Mouse (Mus musculus) CH12.LX (cell line): ENCODE results near the gene Gabra2. TPM values are rescaled to one million over a fixed set of nuclear protein-coding genes. Genes with fewer than 3 reads are reported as not detected.

Experiments
- DNase-seq: peaks from one replicate; pipeline ENCODE4 v3.0.0-alpha.2; 2013; ENCODE audit errors: extremely low read depth
- H3K27ac ChIP-seq: 2 replicates; pipeline ENCODE4 v1.5.1; 2012; ENCODE audit warnings: low read depth, mild to moderate bottlenecking, control low read depth, moderate library complexity; ENCODE audit not compliant: insufficient read depth
- H3K27me3 ChIP-seq: replicated peaks from 2 replicates; pipeline ENCODE3; 2012; ENCODE audit warnings: inconsistent platforms
- H3K36me3 ChIP-seq, 2 experiments: replicated peaks in 1 of 2; 2 replicates each; pipeline versions ENCODE3 to v1.6.1; 2012; ENCODE audit warnings: inconsistent platforms in 1 of 2, low read length in 1 of 2, mild to moderate bottlenecking in 1 of 2, mixed read lengths in 1 of 2, moderate library complexity in 1 of 2; ENCODE audit not compliant: control insufficient read depth in 1 of 2, insufficient read depth in 1 of 2
- H3K4me1 ChIP-seq, 2 experiments: 2 replicates each; pipeline ENCODE4 v1.6.1; 2012; ENCODE audit warnings: inconsistent platforms in 1 of 2, moderate library complexity in 1 of 2; ENCODE audit not compliant: insufficient read depth in 2 of 2, control insufficient read depth in 1 of 2
- H3K4me2 ChIP-seq: 2 replicates; pipeline ENCODE4 v1.6.1; 2012; ENCODE audit warnings: low read depth, mild to moderate bottlenecking, control low read depth; ENCODE audit not compliant: poor library complexity, insufficient read depth, severe bottlenecking
- H3K4me3 ChIP-seq, 3 experiments: fragments of 150-350 bp in 1 of 3; sonication (generic) in 1 of 3; replicated peaks in 1 of 3; 2 replicates each; pipeline versions ENCODE3 to v1.5.1; 2011 to 2012; ENCODE audit warnings: low read depth in 2 of 3, low read length in 2 of 3, mild to moderate bottlenecking in 2 of 3, moderate library complexity in 2 of 3, control low read depth in 1 of 3, improper control_type of control experiment in 1 of 3, inconsistent platforms in 1 of 3, mixed read lengths in 1 of 3; ENCODE audit not compliant: poor library complexity in 1 of 3
- H3K79me2 ChIP-seq: replicated peaks from 2 replicates; pipeline ENCODE4 v1.6.1; 2012; ENCODE audit warnings: mild to moderate bottlenecking, moderate library complexity; ENCODE audit not compliant: control insufficient read depth, poor library complexity, insufficient read depth, severe bottlenecking; ENCODE audit errors: extremely low read depth
- H3K9ac ChIP-seq: 2 replicates; pipeline ENCODE4 v1.6.1; 2012; ENCODE audit warnings: low read depth, mild to moderate bottlenecking, control low read depth, moderate library complexity; ENCODE audit not compliant: insufficient read depth
- H3K9me3 ChIP-seq: replicated peaks from 2 replicates; pipeline ENCODE3; 2012; ENCODE audit warnings: low read length, inconsistent platforms, mixed read lengths
- BHLHE40 ChIP-seq: IDR thresholded peaks from 2 replicates; pipeline ENCODE4 v1.6.1; 2011; ENCODE audit warnings: mild to moderate bottlenecking, low read depth, low read length, improper control_type of control experiment
- CHD2 ChIP-seq: IDR thresholded peaks from 2 replicates; pipeline ENCODE4 v1.6.1; 2011; ENCODE audit warnings: low read length, improper control_type of control experiment
- CTCF ChIP-seq, 2 experiments: IDR thresholded peaks in 1 of 2; conservative IDR thresholded peaks in 1 of 2; 2 replicates each; pipeline ENCODE4 v1.5.1; 2011 to 2012; ENCODE audit warnings: low read depth in 2 of 2, low read length in 2 of 2, improper control_type of control experiment in 1 of 2, inconsistent platforms in 1 of 2, mild to moderate bottlenecking in 1 of 2, moderate library complexity in 1 of 2
- E2F4 ChIP-seq: IDR thresholded peaks from 2 replicates; pipeline ENCODE4 v1.6.1; 2011; ENCODE audit warnings: low read depth, low read length, improper control_type of control experiment; ENCODE audit not compliant: insufficient replicate concordance
- EP300 ChIP-seq: IDR thresholded peaks from 2 replicates; pipeline ENCODE4 v1.6.1; 2011; ENCODE audit warnings: low read length, improper control_type of control experiment
- ETS1 ChIP-seq: conservative IDR thresholded peaks from 2 replicates; pipeline ENCODE4 v1.6.1; 2012; ENCODE audit warnings: low read depth, mild to moderate bottlenecking, inconsistent platforms, low read length, improper control_type of control experiment, moderate library complexity
- GABPA ChIP-seq: IDR thresholded peaks from 2 replicates; pipeline ENCODE4 v1.6.1; 2012; ENCODE audit warnings: low read depth, low read length, improper control_type of control experiment, inconsistent platforms; ENCODE audit not compliant: insufficient replicate concordance
- IRF4 ChIP-seq: IDR thresholded peaks from 2 replicates; pipeline ENCODE4 v1.6.1; 2014; ENCODE audit warnings: low read depth, mild to moderate bottlenecking, inconsistent platforms, low read length, improper control_type of control experiment
- MAX ChIP-seq: IDR thresholded peaks from 2 replicates; pipeline ENCODE4 v1.6.1; 2011; ENCODE audit warnings: low read length, improper control_type of control experiment
- MAZ ChIP-seq: IDR thresholded peaks from 2 replicates; pipeline ENCODE4 v1.6.1; 2012; ENCODE audit warnings: low read depth, mild to moderate bottlenecking, inconsistent platforms, low read length, improper control_type of control experiment, moderate library complexity
- MEF2A ChIP-seq: IDR thresholded peaks from 2 replicates; pipeline ENCODE4 v1.6.1; 2014; ENCODE audit warnings: low read depth, mild to moderate bottlenecking, inconsistent platforms, low read length, improper control_type of control experiment, borderline replicate concordance
- MYC ChIP-seq: IDR thresholded peaks from 2 replicates; pipeline ENCODE4 v1.6.1; 2011; ENCODE audit warnings: low read depth, mild to moderate bottlenecking, improper control_type of control experiment, low read length
- NELFE ChIP-seq: IDR thresholded peaks from 2 replicates; pipeline ENCODE4 v1.6.1; 2011; ENCODE audit warnings: low read depth, low read length, improper control_type of control experiment
- NRF1 ChIP-seq: IDR thresholded peaks from 2 replicates; pipeline ENCODE4 v1.6.1; 2014; ENCODE audit warnings: low read depth, mild to moderate bottlenecking, inconsistent platforms, low read length, improper control_type of control experiment, moderate library complexity
- PAX5 ChIP-seq: IDR thresholded peaks from 2 replicates; pipeline ENCODE4 v1.6.1; 2012; ENCODE audit warnings: low read length, inconsistent platforms, mixed read lengths
- RCOR1 ChIP-seq: conservative IDR thresholded peaks from 2 replicates; pipeline ENCODE4 v1.6.1; 2012; ENCODE audit warnings: low read depth, mild to moderate bottlenecking, inconsistent platforms, low read length, improper control_type of control experiment
- SMC3 ChIP-seq: IDR thresholded peaks from 2 replicates; pipeline ENCODE4 v1.6.1; 2011; ENCODE audit warnings: low read depth, low read length, improper control_type of control experiment
- TCF12 ChIP-seq: IDR thresholded peaks from 2 replicates; pipeline ENCODE4 v1.6.1; 2014; ENCODE audit warnings: low read depth, mild to moderate bottlenecking, inconsistent platforms, low read length, improper control_type of control experiment
- UBTF ChIP-seq: IDR thresholded peaks from 2 replicates; pipeline ENCODE4 v1.6.1; 2012; ENCODE audit warnings: low read depth, mild to moderate bottlenecking, inconsistent platforms, low read length, improper control_type of control experiment, moderate library complexity
- USF1 ChIP-seq: IDR thresholded peaks from 2 replicates; pipeline ENCODE4 v1.6.1; 2014; ENCODE audit warnings: low read depth, mild to moderate bottlenecking, inconsistent platforms, low read length, improper control_type of control experiment
- USF2 ChIP-seq: conservative IDR thresholded peaks from 2 replicates; pipeline ENCODE4 v1.6.1; 2011; ENCODE audit warnings: low read depth, low read length, improper control_type of control experiment
- ZC3H11A ChIP-seq: IDR thresholded peaks from 2 replicates; pipeline ENCODE4 v1.6.1; 2012; ENCODE audit warnings: low read depth, mild to moderate bottlenecking, inconsistent platforms, low read length, improper control_type of control experiment
- ZKSCAN1 ChIP-seq: IDR thresholded peaks from 2 replicates; pipeline ENCODE4 v1.6.1; 2012; ENCODE audit warnings: low read depth, inconsistent platforms, low read length, improper control_type of control experiment, borderline replicate concordance
- ZNF384 ChIP-seq: IDR thresholded peaks from 2 replicates; pipeline ENCODE4 v1.6.1; 2012; ENCODE audit warnings: low read depth, low read length, improper control_type of control experiment, inconsistent platforms
- dilution Hi-C: fragments of 300-500 bp; cut with MboI; formaldehyde crosslinking; loops from 2 replicates; pipeline ENCODE4 v1.14.3; 2020; ENCODE audit warnings: low sequenced_read_pairs; ENCODE audit not compliant: extremely low pct_unique_long_range_greater_than_20kb, extremely low pct_ligation_motif_present
- in situ Hi-C: fragments of 300-500 bp; cut with MboI; formaldehyde crosslinking; loops from 3 replicates; pipeline ENCODE4 v1.14.3; 2019; ENCODE audit warnings: low sequenced_read_pairs, low pct_ligation_motif_present, low pct_unique_long_range_greater_than_20kb, mixed read lengths
- polyA plus RNA-seq: library from polyadenylated mRNA; unstranded; fragments of >175 nt; gene quantifications from 2 replicates; pipeline ENCODE4 v1.2.1, GENCODE M21; 2012; ENCODE audit warnings: low read depth; ENCODE audit not compliant: insufficient read length
- total RNA-seq, 2 experiments: library from RNA; depleted of rRNA; stranded (reverse); fragments of 300-350 nt in 1 of 2; fragments of >200 nt in 1 of 2; gene quantifications; 2 replicates each; pipeline ENCODE4 v1.2.3; 2012 to 2014

Gene Gabra2
- total and polyA plus RNA-seq, 3 experiments = not detected

GRCm38 (mm10) chr5:70993281-70993680, 102.4 kb downstream of the Gabra2 start:
- Histone ChIP-seq H3K27ac (no peak overlapping the region), H3K27me3 (no peaks in the 10 kb centered on the region), H3K36me3 (no peaks in the 10 kb centered on the region), H3K4me2 (no peak overlapping the region), H3K4me3 (no peak overlapping the region), H3K4me1 (no peaks in the 10 kb centered on the region), H3K9me3 (peaks cover 27% of the 10 kb centered on the region), H3K9ac (no peak overlapping the region), H3K79me2 (no peaks in the 10 kb centered on the region)
- in situ Hi-C loops (no loop called here), dilution Hi-C loops (no loop called here)
- no peak for DNase-seq
- TF ChIP-seq E2F4 (no peak), USF1 (no peak), UBTF (no peak), GABPA (no peak), EP300 (no peak), TCF12 (no peak), MAZ (no peak), USF2 (no peak), MEF2A (no peak), RCOR1 (no peak), CTCF (conservative IDR thresholded peaks at IDR 0.05 in 1 of 2, IDR thresholded peaks at IDR 0.05 in 1 of 2; ENCODE audit: low read depth in 2 of 2, low read length in 2 of 2) (no peak), NELFE (no peak), NRF1 (no peak), ZKSCAN1 (no peak), MAX (no peak)

GRCm38 (mm10) chr5:70990891-70991290, 104.8 kb downstream of the Gabra2 start:
- Histone ChIP-seq H3K4me1 (no peaks in the 10 kb centered on the region), H3K36me3 (no peaks in the 10 kb centered on the region), H3K27me3 (no peaks in the 10 kb centered on the region), H3K4me2 (no peak overlapping the region), H3K79me2 (no peaks in the 10 kb centered on the region), H3K9ac (no peak overlapping the region), H3K9me3 (peaks cover 19% of the 10 kb centered on the region), H3K4me3 (no peak overlapping the region), H3K27ac (no peak overlapping the region)
- DNase-seq = no peak
- in situ Hi-C loops = no loop called here
- dilution Hi-C loops = no loop called here
- TF ChIP-seq EP300 = no peak
- no peak for TF ChIP-seq IRF4
- no peak for TF ChIP-seq ZNF384
- no peak for TF ChIP-seq NRF1
- TF ChIP-seq E2F4 = no peak
- no peak for TF ChIP-seq MAZ
- no peak for TF ChIP-seq CHD2
- TF ChIP-seq SMC3 = no peak
- TF ChIP-seq ZC3H11A = no peak
- no peak for TF ChIP-seq PAX5
- no peak for TF ChIP-seq MAX
- TF ChIP-seq ETS1 = no peak
- TF ChIP-seq CTCF (conservative IDR thresholded peaks at IDR 0.05 in 1 of 2, IDR thresholded peaks at IDR 0.05 in 1 of 2; ENCODE audit: low read depth in 2 of 2, low read length in 2 of 2) = no peak
- TF ChIP-seq BHLHE40 = no peak
- no peak for TF ChIP-seq MYC
